Mouse (Mus musculus): ENCODE measurements around the gene Mrpl4. TPM values are rescaled to one million over a fixed set of nuclear protein-coding genes. Genes with fewer than 3 reads are reported as not detected.

Gene Mrpl4
- 58.0 and 59.8 TPM in 2 replicates for polyA plus RNA-seq (2015; fragmentation: Nextera tagmentation; extraction: Ambion mirVana)

DNA sequence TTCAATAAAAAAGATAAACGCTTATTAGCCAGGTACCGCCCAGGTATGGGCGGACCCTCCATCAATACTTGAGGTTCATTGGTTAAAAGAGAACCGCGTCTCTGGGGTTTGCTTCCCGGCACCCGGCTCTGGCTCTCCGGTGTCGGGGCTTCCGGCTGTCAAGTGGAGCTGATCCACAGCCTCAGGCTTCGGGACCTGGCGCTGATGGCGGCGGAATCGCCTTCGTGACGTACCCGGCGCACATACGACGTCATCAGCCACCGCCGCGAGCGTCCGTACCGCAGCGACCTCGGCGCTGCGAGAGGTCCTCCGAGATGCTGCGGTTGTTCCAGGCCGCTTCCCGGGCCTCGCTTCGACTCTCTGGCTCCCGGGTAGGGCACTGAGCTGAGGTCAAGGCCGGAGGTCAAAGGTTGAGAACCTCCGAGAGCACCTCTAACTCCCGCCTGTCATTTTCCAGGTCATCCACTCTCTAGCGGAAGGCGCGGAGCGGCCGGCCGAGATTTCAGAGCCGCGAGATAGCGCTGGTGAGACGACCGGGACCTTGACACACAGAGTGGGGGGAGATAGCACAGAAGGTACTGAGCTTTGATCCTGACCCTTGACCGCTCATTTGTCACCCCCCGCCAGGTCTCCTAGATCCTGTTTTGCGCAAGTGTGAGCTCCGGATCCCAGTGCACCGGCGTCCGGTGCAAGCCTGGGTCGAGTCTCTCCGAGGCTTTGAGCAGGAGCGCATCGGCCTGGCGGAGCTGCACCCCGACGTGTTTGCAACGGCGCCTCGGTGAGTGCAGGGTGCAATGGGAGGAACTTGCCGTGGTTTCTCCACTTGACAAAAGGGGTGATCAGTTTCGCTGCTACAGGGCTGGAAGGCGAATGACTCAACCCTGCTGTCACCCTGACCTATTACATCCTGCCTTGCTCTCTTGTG lies at the start of gene Mrpl4:
Gene Mrpl4 (plus strand): TSS at position 112 of the 925 bp plus-strand sequence.
- Histone ChIP-seq H3K9me3 (replicated peaks; ENCODE audit: control insufficient read depth, low read length) (no peaks in the 10 kb centered on the region), H3K4me3 (ENCODE audit: low read depth, low read length) (peak within 1 kb of the TSS; percentile 93), H3K27me3 (ENCODE audit: control insufficient read depth, insufficient read depth, low read depth, low read length) (no peaks in the 10 kb centered on the region), H3K36me3 (ENCODE audit: control insufficient read depth, insufficient read depth) (peaks cover 10% of the 10 kb centered on the region), H3K4me2 (ENCODE audit: low read depth, low read length) (peak within 1 kb of the TSS; percentile 93), H3K4me1 (ENCODE audit: control insufficient read depth, low read depth, low read length) (peaks cover 16% of the 10 kb centered on the region), H3K27ac (ENCODE audit: low read length) (peak within 1 kb of the TSS; percentile 92), H3K9ac (ENCODE audit: low read depth, low read length) (peak within 1 kb of the TSS; percentile 83)
- under 1% methylated on average over 72 of the region's 72 CpGs for WGBS (ENCODE audit: insufficient replicate concordance)
- ATAC-seq (ENCODE audit: low read depth): peak; percentile 84

DNA sequence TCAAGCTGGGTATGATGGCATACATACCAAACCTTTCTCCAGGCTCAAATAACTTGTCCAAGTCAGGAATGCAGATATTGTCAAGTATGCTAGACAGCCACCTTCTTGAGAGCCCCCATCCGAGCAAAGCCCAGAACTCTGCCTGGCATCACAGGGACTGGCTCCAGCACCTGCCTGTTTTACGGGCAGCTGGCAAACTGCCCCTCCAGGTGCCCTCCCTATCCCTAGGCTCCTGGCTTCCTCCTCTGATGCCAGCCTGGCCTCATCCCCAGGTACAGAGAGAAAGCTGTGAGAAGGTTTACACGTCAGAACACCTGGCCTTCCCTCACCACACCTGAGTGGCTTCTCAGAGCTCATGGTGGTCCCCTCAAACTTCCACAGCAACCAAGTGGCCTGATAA lies 45.5 kb upstream of the Mrpl4 start:
- H3K27ac ChIP-seq (ENCODE audit: low read length): no peak overlapping the region
- no peak overlapping the region for H3K4me2 ChIP-seq (ENCODE audit: low read depth, low read length)
- no peaks in the 10 kb centered on the region for H3K27me3 ChIP-seq (ENCODE audit: control insufficient read depth, insufficient read depth, low read depth, low read length)
- H3K4me1 ChIP-seq (ENCODE audit: control insufficient read depth, low read depth, low read length): peaks cover 8% of the 10 kb centered on the region
- no peak overlapping the region for H3K9ac ChIP-seq (ENCODE audit: low read depth, low read length)
- WGBS (ENCODE audit: insufficient replicate concordance): 73% methylated on average over 3 of the region's 3 CpGs
- H3K4me3 ChIP-seq (ENCODE audit: low read depth, low read length): no peak overlapping the region
- no peaks in the 10 kb centered on the region for H3K36me3 ChIP-seq (ENCODE audit: control insufficient read depth, insufficient read depth)
- no peaks in the 10 kb centered on the region for H3K9me3 ChIP-seq (replicated peaks; ENCODE audit: control insufficient read depth, low read length)
- ATAC-seq (ENCODE audit: low read depth): no peak

DNA sequence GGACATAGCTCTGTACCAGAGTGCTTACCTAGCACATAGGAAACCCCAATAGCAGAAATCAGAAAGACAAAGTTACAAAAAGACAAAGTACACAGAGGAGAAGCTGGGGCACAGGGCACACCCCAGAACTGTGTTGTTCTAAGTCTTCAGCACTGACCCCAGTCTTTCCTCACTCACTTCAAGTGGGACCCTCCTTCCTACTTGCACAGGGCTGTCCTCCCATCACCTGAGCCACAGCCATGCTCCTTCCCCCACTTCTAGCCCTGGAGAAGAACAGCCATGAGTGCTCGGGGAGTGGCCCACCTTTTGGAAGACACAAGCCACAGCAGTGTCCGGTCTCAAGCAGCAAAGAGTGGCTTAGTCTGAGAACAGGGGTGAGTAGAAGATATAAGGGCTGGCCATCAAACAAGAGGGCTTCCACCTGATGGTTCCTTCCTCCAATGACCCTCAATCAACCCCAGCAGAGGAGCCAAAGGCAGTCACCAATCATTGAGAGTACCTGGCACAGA lies 43.1 kb upstream of the Mrpl4 start, which contains the start of gene Dnmt1:
Gene Dnmt1 (minus strand): TSS at position 459 of the 509 bp plus-strand sequence.
- no peak for ATAC-seq (ENCODE audit: low read depth)
- 79% methylated on average over 2 of the region's 2 CpGs for WGBS (ENCODE audit: insufficient replicate concordance)
- H3K36me3 ChIP-seq (ENCODE audit: control insufficient read depth, insufficient read depth): no peaks in the 10 kb centered on the region

DNA sequence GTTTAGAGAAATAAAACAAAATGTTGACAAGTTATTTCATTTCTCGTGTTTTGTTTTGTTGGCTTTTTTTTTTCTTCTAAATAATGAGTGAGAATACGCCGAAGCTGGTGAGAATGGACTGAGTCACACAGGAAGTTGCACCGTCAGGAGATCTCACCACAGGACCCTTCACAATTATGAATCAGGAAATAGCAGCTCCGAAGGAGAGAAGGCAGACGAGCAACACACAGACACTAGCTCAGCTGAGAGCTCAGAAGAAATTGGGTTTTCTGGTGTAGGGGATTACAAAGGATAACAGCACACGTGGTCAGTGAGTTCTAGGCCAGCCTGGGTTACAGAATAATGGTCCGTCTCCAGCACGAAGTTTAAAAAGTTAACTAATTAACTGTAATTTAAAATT lies 41.0 kb upstream of the Mrpl4 start:
- Histone ChIP-seq H3K4me1 (ENCODE audit: control insufficient read depth, low read depth, low read length) (peaks cover 9% of the 10 kb centered on the region), H3K27ac (ENCODE audit: low read length) (no peak overlapping the region), H3K36me3 (ENCODE audit: control insufficient read depth, insufficient read depth) (no peaks in the 10 kb centered on the region), H3K9ac (ENCODE audit: low read depth, low read length) (no peak overlapping the region), H3K4me2 (ENCODE audit: low read depth, low read length) (no peak overlapping the region), H3K9me3 (replicated peaks; ENCODE audit: control insufficient read depth, low read length) (no peaks in the 10 kb centered on the region), H3K4me3 (ENCODE audit: low read depth, low read length) (no peak overlapping the region), H3K27me3 (ENCODE audit: control insufficient read depth, insufficient read depth, low read depth, low read length) (no peaks in the 10 kb centered on the region)
- no peak for ATAC-seq (ENCODE audit: low read depth)
- WGBS (ENCODE audit: insufficient replicate concordance): 31% methylated on average over 9 of the region's 9 CpGs

More for the DNA sequence above, 43.1 kb upstream of the Mrpl4 start, which contains the start of gene Dnmt1:
- Histone ChIP-seq H3K4me1 (ENCODE audit: control insufficient read depth, low read depth, low read length) (no peaks in the 10 kb centered on the region), H3K9ac (ENCODE audit: low read depth, low read length) (no peak within 1 kb of the TSS), H3K4me3 (ENCODE audit: low read depth, low read length) (no peak within 1 kb of the TSS), H3K4me2 (ENCODE audit: low read depth, low read length) (no peak within 1 kb of the TSS), H3K27ac (ENCODE audit: low read length) (no peak within 1 kb of the TSS), H3K27me3 (ENCODE audit: control insufficient read depth, insufficient read depth, low read depth, low read length) (no peaks in the 10 kb centered on the region), H3K9me3 (replicated peaks; ENCODE audit: control insufficient read depth, low read length) (no peaks in the 10 kb centered on the region)

DNA sequence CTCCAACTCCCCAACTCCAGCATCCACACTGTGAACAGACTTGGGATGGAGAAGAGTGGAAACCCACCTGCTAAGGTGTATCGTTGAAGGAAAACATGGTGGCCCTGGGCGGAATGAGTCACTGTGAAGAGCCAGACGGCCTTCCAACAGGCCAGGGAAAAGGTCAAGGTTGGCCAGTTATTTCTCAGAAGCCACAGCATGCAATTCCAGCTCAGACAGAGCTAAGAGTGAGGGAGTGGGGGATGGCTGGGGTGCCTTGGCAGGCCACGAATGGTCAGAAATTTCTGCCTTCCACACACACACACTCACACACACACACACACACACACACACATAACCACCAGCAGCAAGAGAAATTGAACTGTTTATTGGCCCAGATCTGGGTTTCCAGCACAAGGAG lies 36.9 kb upstream of the Mrpl4 start:
- Histone ChIP-seq H3K27ac (ENCODE audit: low read length) (no peak overlapping the region), H3K36me3 (ENCODE audit: control insufficient read depth, insufficient read depth) (no peaks in the 10 kb centered on the region), H3K27me3 (ENCODE audit: control insufficient read depth, insufficient read depth, low read depth, low read length) (no peaks in the 10 kb centered on the region), H3K4me3 (ENCODE audit: low read depth, low read length) (no peak overlapping the region), H3K9me3 (replicated peaks; ENCODE audit: control insufficient read depth, low read length) (no peaks in the 10 kb centered on the region), H3K9ac (ENCODE audit: low read depth, low read length) (no peak overlapping the region), H3K4me2 (ENCODE audit: low read depth, low read length) (no peak overlapping the region), H3K4me1 (ENCODE audit: control insufficient read depth, low read depth, low read length) (peaks cover 9% of the 10 kb centered on the region)
- no peak for ATAC-seq (ENCODE audit: low read depth)
- 65% methylated on average over 4 of the region's 4 CpGs for WGBS (ENCODE audit: insufficient replicate concordance)

DNA sequence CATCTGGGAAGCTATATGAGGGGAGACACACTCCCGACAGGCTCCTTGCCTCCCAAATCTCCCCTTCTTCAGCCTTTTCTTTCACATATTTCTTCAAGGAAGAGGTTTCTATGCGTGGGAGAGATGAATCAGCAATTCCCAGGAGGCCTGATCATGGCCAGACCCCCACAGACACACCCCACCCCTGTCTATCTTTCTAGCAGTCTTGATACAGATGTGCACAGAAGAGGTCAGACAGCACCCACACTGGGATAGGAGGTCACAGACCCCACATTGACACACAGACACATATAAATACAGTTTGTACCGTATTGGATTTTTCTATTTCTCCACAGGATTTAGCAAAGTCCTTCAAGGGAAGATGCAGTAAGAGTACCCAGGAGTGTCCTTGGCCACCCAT lies 36.5 kb upstream of the Mrpl4 start:
- H3K4me1 ChIP-seq (ENCODE audit: control insufficient read depth, low read depth, low read length): peaks cover 9% of the 10 kb centered on the region
- H3K27ac ChIP-seq (ENCODE audit: low read length): no peak overlapping the region
- no peak overlapping the region for H3K4me3 ChIP-seq (ENCODE audit: low read depth, low read length)
- H3K36me3 ChIP-seq (ENCODE audit: control insufficient read depth, insufficient read depth): no peaks in the 10 kb centered on the region
- H3K9ac ChIP-seq (ENCODE audit: low read depth, low read length): no peak overlapping the region
- no peaks in the 10 kb centered on the region for H3K27me3 ChIP-seq (ENCODE audit: control insufficient read depth, insufficient read depth, low read depth, low read length)
- ATAC-seq (ENCODE audit: low read depth): no peak
- no peak overlapping the region for H3K4me2 ChIP-seq (ENCODE audit: low read depth, low read length)
- no peaks in the 10 kb centered on the region for H3K9me3 ChIP-seq (replicated peaks; ENCODE audit: control insufficient read depth, low read length)
- 47% methylated on average over 3 of the region's 3 CpGs for WGBS (ENCODE audit: insufficient replicate concordance)

DNA sequence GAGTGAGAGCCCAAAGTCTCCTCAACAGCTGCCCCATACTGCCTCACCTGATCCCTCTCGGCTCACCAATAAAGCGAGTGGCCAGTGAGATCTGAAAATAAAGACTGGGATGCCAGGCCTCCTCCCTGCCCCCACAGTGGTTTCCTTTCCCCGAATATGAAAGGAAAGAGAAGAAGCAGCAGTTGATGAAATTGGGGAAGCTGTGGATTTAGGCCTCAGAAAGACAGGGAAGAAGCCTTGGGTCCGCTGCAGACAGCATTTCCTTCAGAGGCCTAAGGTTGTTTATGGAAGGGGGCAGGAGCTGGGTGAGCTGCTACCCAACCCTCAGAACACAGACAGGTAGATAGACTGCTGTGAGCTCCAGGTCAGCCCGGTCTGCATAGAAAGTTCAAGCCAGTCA lies 35.8 kb upstream of the Mrpl4 start:
- H3K9ac ChIP-seq (ENCODE audit: low read depth, low read length): no peak overlapping the region
- no peak overlapping the region; the same call in 1 of the 2 replicates for H3K27ac ChIP-seq (ENCODE audit: low read length)
- no peaks in the 10 kb centered on the region for H3K27me3 ChIP-seq (ENCODE audit: control insufficient read depth, insufficient read depth, low read depth, low read length)
- H3K36me3 ChIP-seq (ENCODE audit: control insufficient read depth, insufficient read depth): no peaks in the 10 kb centered on the region
- 41% methylated on average over 5 of the region's 5 CpGs for WGBS (ENCODE audit: insufficient replicate concordance)
- no peak overlapping the region for H3K4me2 ChIP-seq (ENCODE audit: low read depth, low read length)
- no peak overlapping the region for H3K4me3 ChIP-seq (ENCODE audit: low read depth, low read length)
- H3K9me3 ChIP-seq (replicated peaks; ENCODE audit: control insufficient read depth, low read length): no peaks in the 10 kb centered on the region
- ATAC-seq (ENCODE audit: low read depth): no peak
- peaks cover 9% of the 10 kb centered on the region for H3K4me1 ChIP-seq (ENCODE audit: control insufficient read depth, low read depth, low read length)

DNA sequence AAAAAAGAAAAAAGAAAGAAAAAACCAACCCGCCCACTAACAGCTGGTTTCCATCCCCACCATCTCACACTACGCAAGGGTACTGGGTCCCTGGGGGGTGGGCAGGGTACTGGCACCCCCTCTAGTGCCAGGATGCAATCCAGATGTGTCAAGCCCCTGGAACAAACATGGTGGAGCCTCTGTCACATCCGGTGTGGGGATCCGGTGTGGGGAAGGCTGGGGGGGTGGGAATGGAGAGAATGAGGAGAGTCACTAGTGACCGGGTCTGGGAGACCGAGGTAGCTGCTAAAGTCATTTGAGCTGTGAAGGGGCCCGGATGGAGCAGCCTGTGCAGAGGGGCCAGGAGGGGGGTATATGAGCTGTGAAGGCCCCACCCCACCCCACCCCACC lies 30.8 kb upstream of the Mrpl4 start:
- ATAC-seq (ENCODE audit: low read depth): no peak
- H3K4me2 ChIP-seq (ENCODE audit: low read depth, low read length): no peak overlapping the region

More for the DNA sequence above, 30.8 kb upstream of the Mrpl4 start:
- H3K9ac ChIP-seq (ENCODE audit: low read depth, low read length): no peak overlapping the region
- H3K27me3 ChIP-seq (ENCODE audit: control insufficient read depth, insufficient read depth, low read depth, low read length): no peaks in the 10 kb centered on the region; the same call in 1 of the 2 replicates
- no peak overlapping the region for H3K27ac ChIP-seq (ENCODE audit: low read length)
- peaks cover 11% of the 10 kb centered on the region for H3K4me1 ChIP-seq (ENCODE audit: control insufficient read depth, low read depth, low read length)
- no peaks in the 10 kb centered on the region for H3K9me3 ChIP-seq (replicated peaks; ENCODE audit: control insufficient read depth, low read length)
- H3K4me3 ChIP-seq (ENCODE audit: low read depth, low read length): no peak overlapping the region
- 73% methylated on average over 7 of the region's 7 CpGs for WGBS (ENCODE audit: insufficient replicate concordance)
- no peaks in the 10 kb centered on the region for H3K36me3 ChIP-seq (ENCODE audit: control insufficient read depth, insufficient read depth)
